Mouse (Mus musculus) heart, adult 8-10 months (tissue): ENCODE data around the gene Gm42906. TPM values are rescaled to one million over a fixed set of nuclear protein-coding genes. Genes with fewer than 3 reads are reported as not detected.

Experiments used
- DNase-seq: peaks from one replicate; pipeline ENCODE4 v3.0.0; 2022; ENCODE audit warnings: low spot score
- total RNA-seq, 4 experiments: library from RNA; stranded (reverse); gene quantifications; 2 replicates each; pipeline ENCODE4 v1.2.4; 2022

Gene Gm42906
- total RNA-seq, 4 experiments from 2014 or later = 3.1 to 9.9 (median 9.5) TPM; not detected in 1

- DNase-seq = peak; percentile 23
Observed at GRCm38 (mm10) chr5:151299576-151299975, 128.4 kb downstream of the Gm42906 start.

DNA sequence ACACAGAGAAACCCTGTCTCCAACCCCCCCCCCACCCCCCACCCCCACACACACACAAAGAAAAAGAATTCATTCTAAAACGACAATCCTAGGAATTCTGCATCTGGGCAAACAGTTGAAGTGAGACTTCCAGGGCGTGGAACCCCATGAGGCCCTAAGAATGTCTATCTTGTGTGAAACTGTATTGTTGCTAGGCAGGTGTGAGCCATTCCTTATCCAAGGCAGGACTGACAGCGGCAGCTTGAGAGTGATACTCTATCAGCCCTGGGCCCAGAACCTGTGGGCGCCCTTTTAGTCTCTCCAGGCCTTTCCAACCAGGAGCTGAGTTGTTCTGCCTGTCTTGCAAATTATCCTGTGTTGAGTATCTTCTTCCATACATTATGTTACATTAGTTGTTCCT, 129.6 kb downstream of the Gm42906 start:
- DNase-seq = no peak

DNA sequence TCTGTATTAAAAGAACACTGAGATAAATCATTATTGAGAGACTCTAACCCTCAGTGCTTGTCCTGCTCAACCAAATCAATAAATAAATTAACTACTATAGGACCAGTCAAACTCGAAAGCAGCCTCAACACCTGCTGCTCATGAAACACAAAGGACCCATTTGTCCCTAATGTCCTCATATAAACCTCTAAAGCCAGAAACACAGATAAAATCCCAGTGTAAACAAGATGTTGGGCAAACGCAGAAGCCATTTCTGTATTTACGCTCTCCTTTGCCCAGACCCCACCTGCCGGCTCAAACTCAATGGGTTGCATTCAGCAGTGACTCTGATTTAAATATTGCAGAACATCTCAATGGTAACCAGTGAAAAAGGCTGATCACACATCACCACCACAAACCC, 131.7 kb downstream of the Gm42906 start:
- DNase-seq = no peak

GRCm38 (mm10) chr5:151293591-151293990, 134.4 kb downstream of the Gm42906 start:
- DNase-seq = no peak

DNA sequence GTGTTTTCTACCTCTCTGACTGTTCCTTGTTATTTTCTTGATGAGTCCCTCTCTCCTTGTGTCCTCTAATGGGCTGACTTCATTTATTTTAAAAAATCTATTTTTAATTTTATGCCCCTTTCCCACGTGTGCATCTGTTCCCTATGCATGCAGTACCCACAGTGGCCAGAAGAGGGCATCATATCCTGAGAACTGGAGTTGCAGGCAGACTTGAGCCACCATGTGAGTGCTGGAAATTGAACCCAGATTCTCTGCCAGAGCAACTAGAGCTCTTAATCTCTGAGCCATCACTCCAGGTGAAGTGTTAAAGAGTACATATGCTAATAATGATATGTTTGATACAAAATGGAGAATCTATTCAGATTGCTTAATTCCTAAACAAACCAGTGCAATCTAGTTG, 135.7 kb downstream of the Gm42906 start:
- DNase-seq = peak; percentile 10

- no peak for DNase-seq
Observed at GRCm38 (mm10) chr5:151286331-151286730, 141.6 kb downstream of the Gm42906 start.

GRCm38 (mm10) chr5:151279531-151279930, 148.4 kb downstream of the Gm42906 start:
- no peak for DNase-seq

DNA sequence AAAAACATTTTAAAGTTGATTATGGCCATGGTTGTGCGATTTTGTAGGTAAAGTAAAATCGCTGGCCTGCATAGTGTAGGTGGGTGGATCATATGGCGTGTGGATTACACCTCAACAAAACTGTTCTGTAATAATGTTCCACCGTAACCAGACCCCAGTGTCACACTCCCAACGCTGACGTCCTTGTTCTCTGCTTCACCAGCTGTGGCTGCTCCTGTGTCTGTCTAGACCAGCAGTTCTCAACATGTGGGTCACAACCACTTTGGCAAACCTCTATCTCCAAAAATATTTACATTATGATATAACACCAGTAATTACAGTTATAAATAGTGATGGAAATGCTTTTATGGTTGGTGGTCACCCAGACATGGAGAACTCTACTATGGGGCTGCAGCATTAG, 150.0 kb downstream of the Gm42906 start:
- DNase-seq = no peak

DNA sequence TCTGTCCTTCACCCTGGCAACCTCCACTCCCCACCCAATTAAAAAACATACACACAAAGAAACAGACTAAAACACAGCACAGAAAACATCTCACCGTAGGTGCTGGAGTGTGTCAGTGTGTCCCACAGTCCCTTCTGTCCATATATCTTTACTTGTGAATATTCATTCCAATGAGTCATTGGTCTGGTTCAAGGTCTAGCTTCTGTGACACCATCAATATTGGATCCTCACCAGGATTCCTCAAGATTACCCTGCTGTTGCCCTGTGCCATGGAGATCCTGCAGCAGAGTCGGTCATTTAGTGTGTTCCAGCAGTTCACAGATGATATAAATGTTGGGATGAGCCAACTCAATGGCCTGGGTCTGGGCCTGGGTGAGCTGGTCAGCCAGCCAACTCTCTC, 152.0 kb downstream of the Gm42906 start:
- no peak for DNase-seq

DNA sequence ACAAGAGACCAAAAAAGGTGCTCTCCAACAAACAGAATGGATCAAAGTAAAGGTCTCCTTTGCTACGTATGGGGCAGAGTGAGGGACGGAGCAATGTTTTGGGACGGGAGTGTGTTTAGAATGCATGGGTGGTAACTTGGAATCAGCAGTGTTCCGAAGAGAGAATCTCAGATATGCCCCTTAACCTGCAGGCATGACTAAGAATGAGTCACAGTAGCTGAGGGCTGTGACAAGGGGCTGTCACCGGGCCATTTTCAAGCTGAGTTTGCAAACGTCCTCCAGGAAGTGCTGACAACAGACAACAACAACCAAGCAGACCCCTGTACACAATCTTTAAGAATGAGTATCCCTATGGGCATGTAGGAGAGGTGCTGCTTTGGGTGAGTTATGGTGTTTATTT, 153.7 kb downstream of the Gm42906 start:
- no peak for DNase-seq

DNA sequence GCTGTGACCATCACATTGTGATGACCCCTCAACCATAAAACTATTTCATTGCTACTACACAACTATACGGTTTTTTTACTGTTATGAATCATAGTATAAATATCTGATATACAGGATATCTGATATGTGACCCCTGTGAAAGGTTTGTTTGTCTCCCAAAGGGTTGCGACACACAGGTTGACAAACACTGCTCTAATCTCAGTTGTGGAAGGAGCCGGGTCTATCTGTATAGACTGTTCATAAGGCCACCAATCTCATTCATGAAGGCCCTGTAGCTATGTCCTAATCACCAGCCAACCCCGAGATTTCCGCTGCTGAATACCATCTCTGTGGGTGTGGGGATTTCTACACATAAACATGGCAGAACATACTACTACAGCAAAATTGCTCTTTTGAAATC, 157.1 kb downstream of the Gm42906 start:
- DNase-seq = no peak

DNA sequence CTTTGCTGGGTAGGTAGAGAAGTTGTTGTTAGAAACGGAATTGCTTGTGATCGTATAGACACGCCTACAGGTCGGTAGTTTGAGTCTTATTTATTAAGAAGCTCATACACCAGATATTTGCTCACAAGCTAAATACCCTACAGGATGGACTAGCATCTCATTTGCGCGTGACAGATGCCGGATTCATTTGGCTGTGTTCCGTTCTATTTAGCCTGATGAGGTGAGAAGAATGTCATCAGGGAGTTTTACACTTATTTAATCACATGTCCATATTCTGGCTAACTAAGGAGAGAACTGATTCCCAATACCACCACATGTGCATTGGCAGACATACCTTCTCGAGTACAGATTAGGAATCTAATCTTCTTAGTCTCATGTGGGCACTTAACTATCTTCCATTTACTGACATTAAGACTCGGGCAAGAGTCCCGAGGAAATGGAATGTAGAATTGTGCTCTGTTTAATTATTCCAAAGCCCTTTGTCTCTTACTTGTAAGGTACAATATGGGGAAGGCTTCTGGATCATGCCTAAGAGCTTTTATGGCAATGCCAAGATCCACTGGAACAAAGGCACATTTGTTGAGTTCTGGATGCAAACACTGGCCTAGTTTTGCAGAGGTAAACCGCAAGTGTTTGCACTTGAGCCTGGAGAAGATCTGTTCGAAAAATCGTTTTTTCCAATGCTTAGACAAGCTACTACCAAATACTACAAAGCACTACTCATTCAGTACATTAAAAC, 160.9 kb downstream of the Gm42906 start:
- no peak for DNase-seq

DNA sequence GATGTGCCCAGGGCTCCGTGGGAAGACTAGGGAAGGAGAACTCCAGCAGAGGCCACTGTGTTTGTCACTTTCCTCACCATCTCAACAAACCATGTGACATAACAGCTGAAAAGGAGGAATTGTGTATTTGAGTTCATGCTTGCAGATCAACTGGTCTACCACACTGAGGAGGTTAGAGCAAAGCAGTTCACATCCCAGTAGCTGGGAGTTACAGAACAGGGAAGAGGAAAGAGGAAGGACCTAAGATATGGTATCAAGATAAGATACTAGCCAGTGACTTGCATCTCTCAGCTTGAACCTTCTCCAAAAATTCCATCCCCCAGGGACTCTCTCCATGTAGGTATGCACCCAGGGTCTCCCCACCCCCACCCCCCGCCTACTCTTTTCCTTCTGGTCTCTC, 166.4 kb downstream of the Gm42906 start:
- no peak for DNase-seq

DNA sequence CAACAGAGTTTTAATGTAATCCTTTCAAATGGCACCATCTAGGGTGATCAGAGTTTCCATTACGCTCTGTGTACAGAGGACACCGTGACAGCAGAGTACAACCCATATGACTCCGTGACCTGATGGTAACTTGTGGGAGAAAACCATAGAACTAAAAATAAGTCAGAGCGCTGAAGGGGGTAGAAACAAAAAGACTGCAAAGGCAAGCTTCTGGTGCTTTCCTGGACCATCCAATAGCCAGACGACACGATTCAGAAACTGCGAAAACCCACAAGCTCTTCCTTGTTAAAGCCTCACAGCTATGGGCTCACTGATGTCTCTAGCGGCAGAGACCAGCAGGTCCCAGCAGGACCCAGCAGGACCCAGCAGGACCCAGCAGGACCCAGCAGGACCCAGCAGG, 175.8 kb downstream of the Gm42906 start:
- DNase-seq = no peak

GRCm38 (mm10) chr5:151251656-151252055, 176.3 kb downstream of the Gm42906 start:
- DNase-seq = no peak

- no peak for DNase-seq
Observed at GRCm38 (mm10) chr5:151248671-151249620, 179.0 kb downstream of the Gm42906 start.

DNA sequence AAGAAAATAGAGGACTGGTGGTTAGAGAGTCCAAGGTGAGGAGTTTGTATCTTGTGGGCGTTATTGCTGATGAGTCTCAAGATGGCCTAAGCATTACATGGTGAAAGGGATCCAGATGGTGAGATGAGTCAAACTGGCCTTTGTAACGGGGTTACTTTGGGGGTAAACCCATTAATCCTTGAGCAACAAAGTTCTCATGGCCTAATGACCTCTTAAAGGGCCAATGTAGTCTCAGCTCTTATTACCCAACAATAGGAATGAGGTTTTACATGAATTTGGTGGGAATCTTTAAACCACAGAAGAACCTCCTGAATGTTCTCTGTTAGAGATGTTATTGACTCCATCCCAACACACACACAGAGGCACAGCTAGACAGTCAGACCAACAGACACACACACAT, 179.9 kb downstream of the Gm42906 start:
- no peak for DNase-seq

DNA sequence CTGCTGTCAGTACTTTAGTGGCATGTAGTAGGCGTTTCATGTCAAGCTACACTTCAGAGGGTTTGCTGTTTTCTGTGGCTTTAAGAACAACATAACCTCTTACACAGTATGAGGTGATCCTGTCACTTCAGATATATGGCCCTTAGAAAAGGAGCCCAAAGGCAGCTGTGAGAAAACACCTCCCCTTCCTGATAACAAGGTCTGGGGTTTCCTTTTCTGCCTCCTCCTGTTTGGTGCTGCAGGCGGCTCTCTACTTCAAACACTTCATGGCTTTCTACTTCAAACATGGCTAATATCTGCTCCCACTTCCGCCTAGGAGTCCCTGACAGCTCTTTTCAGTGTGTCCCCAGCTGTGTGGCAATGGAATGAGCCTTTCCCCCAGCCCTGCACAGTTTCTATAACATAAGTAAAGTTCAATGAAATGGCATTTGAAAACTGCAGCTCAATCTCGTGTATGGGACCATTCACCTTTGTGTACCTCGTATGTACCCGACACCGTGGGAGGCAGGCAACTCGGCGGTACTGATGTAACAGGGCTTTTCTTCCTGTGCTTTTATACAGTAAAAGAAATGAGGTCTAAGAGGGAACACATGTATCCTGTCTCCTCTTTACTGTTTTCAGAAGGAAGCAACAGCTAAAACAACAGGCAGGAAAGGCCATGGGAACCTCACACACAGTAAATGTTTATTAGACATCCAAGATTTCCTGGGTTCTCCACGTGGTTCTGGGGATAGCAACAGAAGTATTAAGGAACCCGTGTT, 180.7 kb downstream of the Gm42906 start:
- DNase-seq = no peak

GRCm38 (mm10) chr5:151246287-151246686, 181.7 kb downstream of the Gm42906 start:
- no peak for DNase-seq

GRCm38 (mm10) chr5:151245571-151245970, 182.4 kb downstream of the Gm42906 start:
- no peak for DNase-seq

- DNase-seq = no peak
Observed at GRCm38 (mm10) chr5:151238730-151239129, 189.2 kb downstream of the Gm42906 start.

GRCm38 (mm10) chr5:151236411-151236810, 191.6 kb downstream of the Gm42906 start:
- no peak for DNase-seq
